Mouse (Mus musculus) lung, postnatal 10 days (tissue): ENCODE results near the gene Ppm1f.
"Not testable (repeated sequence)": the region's sequence is repeated elsewhere in the genome, so short reads cannot be mapped to it uniquely, and the experiment has no call there.

Experiments used
- DNase-seq: peaks from one replicate; pipeline ENCODE4 v3.0.0; 2021

Ppm1f gene

GRCm38 (mm10) chr16:16896382-16897055 lies at the start of gene Ppm1f:
Gene Ppm1f, plus strand, starts transcription at chr16:16896469.
- peak; percentile 96 for DNase-seq

GRCm38 (mm10) chr16:16849196-16849595 lies 47.1 kb upstream of the Ppm1f start:
- no peak for DNase-seq

- no peak for DNase-seq
These were observed 43.9 kb upstream of the Ppm1f start for GRCm38 (mm10) chr16:16852411-16852810.

GRCm38 (mm10) chr16:16854836-16855235 lies 41.4 kb upstream of the Ppm1f start:
- DNase-seq = peak; percentile 77

- DNase-seq = no peak
These were observed 40.7 kb upstream of the Ppm1f start for GRCm38 (mm10) chr16:16855541-16855940.

- DNase-seq = not testable (repeated sequence)
These were observed 40.2 kb upstream of the Ppm1f start for GRCm38 (mm10) chr16:16856054-16856453.

- no peak for DNase-seq
These were observed 39.4 kb upstream of the Ppm1f start for GRCm38 (mm10) chr16:16856731-16857476.

GRCm38 (mm10) chr16:16862288-16862687 lies 34.0 kb upstream of the Ppm1f start:
- DNase-seq = no peak

GRCm38 (mm10) chr16:16863978-16864377 lies 32.3 kb upstream of the Ppm1f start, which contains the start of gene Igll1:
Gene Igll1, minus strand, starts transcription at chr16:16863985.
- no peak for DNase-seq

GRCm38 (mm10) chr16:16865217-16865616 lies 31.1 kb upstream of the Ppm1f start:
- no peak for DNase-seq

- DNase-seq = peak; percentile 61
These were observed 30.3 kb upstream of the Ppm1f start for GRCm38 (mm10) chr16:16865696-16866561.

- DNase-seq = no peak
These were observed 26.0 kb upstream of the Ppm1f start for GRCm38 (mm10) chr16:16870241-16870616.

GRCm38 (mm10) chr16:16870617-16871331 lies 25.5 kb upstream of the Ppm1f start, which contains the start of the genes Top3b and Vpreb1:
Gene Top3b, plus strand, starts transcription at chr16:16870736.
Gene Vpreb1, minus strand, starts transcription at chr16:16870843.
- peak; percentile 94 for DNase-seq

- DNase-seq = no peak
These were observed 17.2 kb upstream of the Ppm1f start for GRCm38 (mm10) chr16:16879025-16879424.

- no peak for DNase-seq
These were observed 7.9 kb upstream of the Ppm1f start for GRCm38 (mm10) chr16:16888341-16888740.

- DNase-seq = no peak
These were observed 3.9 kb upstream of the Ppm1f start for GRCm38 (mm10) chr16:16892366-16892765.

GRCm38 (mm10) chr16:16896015-16896381 lies 271 bp upstream of the Ppm1f start:
- no peak for DNase-seq

- no peak for DNase-seq
These were observed 851 bp downstream of the Ppm1f start for GRCm38 (mm10) chr16:16897056-16897584.

- DNase-seq = no peak
These were observed 6.1 kb downstream of the Ppm1f start for GRCm38 (mm10) chr16:16902329-16902728.

- DNase-seq = peak; percentile 31
These were observed 6.9 kb downstream of the Ppm1f start for GRCm38 (mm10) chr16:16903188-16903587.

- DNase-seq = peak; percentile 93
These were observed 11.5 kb downstream of the Ppm1f start for GRCm38 (mm10) chr16:16907799-16908198.
